Mouse (Mus musculus): ENCODE results near the gene Esrrb.
A peak's percentile ranks its signal among the peaks of the same experiment; 100 is the strongest.

The Esrrb gene

DNA sequence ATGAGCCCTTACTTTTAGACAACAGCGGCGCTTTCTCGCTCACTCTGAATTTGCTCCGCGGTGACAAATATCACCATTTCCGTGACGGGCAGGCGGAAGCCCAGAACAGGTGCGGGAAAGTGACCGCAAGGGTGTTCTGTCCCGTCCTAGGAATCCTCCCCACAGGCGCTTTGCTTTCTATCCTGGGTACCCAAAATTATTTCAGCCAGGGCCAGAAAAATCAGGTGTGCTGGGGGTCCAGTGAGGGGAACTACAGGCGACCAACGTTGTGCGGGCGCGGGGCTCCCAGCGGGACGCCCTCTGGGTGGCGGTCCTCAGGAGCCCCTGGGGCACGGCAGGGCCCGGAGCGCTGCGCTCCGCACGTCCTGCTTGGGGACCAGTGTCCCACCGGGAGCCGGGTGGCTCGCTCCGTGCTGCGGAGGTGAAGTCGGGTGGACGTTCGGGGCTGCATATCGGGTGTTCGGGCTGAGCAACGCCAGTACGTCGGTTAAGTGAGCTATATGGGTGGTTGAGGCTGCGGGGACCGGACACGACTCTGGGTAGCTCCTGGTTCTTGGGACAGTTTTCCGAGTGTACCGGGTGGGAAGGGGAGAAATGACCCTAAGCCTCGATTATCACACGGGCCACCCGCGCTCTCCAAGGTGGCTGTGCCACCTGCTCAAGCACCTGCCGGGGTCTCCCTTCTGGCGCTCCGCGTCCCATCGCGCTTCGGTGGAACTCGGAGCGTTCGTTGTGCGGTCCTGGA, 61.4 kb downstream of the Esrrb start:
- peak; percentile 24 to 29 for DNase-seq

DNA sequence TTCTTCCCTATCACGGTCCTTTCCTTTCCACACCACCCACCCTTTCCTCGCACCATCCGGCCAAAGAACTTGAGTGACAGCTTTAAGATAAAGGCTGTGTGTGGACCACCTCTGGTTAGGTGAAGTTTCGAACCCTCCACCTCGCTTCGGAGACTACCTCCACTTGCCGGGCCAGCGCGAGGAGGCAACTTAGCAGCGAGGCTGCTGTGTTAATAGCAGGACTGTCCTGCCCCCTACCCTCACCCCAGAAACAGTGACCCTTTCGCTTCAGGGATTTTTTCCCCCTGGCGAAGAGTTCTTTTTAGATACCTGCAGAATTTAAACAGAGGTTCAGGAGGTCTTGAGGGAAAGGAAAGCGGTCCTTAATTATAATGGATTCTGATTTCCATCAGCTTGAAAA, 62.2 kb downstream of the Esrrb start:
- no peak for DNase-seq

DNA sequence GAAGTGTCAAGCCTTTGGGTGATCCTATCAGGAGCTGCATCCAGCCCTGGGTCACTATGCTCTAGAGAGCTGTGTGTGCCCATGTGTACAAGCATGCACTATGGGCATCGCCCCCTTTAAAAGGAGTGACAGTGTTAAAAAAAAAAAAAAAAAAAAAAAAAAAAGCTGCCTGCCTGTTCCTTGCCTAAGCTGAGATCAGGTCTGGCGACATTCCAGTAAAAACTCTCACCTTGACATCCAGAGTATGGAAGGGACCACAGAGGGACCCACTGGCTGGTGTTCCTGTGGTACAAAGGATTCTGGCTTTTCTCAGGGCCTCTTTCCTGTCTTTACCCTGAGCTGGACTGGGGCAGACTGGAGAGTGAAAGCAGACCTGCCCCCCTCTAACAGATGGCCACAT, 66.7 kb downstream of the Esrrb start:
- DNase-seq = no peak

DNA sequence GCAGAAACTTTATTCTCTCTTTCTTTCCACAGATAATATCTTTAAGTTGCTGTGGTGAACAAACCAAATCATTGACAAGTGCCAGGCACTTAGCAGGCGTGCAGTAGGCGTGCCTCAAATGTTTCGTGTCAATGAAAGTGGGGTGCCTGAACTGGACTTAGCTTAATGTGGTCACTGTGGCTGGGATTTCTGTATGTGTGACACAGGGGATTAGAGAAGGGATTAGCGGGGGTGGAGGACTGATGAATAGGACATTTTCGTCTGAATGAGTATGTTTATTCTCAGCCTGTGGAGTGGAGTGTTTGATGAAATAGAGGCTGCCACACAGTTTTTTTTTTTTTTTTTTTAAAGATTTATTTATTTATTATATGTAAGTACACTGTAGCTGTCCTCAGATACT, 70.8 kb downstream of the Esrrb start:
- DNase-seq = no peak

DNA sequence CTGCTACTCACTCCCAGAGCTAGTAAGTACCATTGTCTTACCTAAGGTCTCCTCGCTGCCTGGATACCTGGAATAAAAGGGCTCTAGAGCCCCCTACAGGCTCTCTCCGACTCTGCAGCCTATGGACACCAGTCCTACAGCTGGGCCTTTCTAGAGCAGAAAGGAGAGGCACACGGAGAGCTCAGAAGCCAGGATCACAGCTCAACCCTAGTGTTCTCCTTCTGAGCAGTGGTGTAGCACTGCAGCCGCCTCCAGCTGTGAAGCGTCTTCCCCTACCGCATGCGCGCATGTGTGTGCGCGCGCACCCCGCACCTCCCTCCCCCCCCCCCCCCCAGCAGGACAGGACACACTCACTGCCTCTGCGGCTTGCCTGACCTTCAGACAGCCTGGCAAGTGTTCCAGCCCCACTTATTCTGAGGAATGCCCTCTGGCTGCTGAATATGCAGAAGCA, 72.5 kb downstream of the Esrrb start:
- peak; percentile 86 to 87 for DNase-seq

DNA sequence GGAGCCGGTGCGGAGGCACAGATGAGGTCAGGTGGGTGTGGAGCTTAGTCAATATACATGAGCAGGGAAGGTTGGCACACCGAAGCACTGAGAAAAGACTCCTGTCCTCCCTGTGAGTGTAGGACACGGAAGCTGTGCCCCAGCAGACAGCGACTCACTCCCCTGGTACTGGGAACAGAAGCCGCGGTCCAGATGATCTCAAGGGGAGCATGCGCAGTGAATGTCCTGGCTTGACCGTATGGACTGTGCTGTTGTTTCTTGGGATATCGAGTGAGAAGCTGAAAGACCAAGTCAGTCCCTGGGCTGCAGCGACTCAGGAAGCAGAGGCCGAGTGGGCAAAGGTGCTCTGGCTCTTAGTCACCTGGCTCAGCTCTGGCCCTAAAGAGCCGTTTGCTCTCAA, 74.7 kb downstream of the Esrrb start:
- DNase-seq = no peak

DNA sequence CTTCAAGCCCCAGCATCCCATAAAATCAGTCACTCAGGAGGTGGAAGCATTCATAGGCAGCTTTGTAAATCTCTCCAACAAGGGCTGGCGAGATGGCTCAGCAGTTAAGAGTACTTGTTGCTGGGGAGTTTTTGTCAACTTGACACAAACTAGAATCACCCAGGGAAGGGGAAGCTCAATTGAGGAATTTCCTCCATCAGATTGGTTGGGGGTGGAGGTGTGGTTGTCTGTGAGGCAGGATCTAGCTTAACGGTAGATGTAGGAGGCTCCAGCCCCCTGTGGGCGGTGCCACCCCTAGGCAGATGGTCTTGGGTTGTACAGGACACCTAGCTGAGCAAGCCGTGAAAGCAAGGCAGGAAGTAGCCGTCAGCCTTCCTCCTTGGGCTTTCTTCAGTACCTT, 89.9 kb downstream of the Esrrb start:
- no peak for DNase-seq

DNA sequence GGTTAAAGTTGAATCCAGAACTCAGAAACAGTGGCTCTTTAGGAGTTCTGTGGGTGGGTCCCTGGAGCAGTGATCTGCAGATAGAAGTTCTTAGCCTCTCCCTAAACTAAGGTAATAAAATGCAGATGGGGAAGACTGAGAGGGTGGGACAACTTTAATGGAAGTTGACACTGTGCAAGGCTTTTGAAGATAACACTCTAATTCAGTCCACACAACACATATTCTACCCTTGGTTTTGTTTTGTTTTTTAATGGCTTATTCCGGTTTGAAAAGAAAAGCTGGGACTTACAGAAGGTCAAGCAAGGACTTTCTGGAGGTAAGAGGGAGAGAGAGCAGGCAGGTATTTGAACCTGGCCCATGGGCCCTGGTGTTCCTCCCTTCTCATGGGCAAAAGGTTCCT, 94.1 kb downstream of the Esrrb start:
- no peak for DNase-seq

DNA sequence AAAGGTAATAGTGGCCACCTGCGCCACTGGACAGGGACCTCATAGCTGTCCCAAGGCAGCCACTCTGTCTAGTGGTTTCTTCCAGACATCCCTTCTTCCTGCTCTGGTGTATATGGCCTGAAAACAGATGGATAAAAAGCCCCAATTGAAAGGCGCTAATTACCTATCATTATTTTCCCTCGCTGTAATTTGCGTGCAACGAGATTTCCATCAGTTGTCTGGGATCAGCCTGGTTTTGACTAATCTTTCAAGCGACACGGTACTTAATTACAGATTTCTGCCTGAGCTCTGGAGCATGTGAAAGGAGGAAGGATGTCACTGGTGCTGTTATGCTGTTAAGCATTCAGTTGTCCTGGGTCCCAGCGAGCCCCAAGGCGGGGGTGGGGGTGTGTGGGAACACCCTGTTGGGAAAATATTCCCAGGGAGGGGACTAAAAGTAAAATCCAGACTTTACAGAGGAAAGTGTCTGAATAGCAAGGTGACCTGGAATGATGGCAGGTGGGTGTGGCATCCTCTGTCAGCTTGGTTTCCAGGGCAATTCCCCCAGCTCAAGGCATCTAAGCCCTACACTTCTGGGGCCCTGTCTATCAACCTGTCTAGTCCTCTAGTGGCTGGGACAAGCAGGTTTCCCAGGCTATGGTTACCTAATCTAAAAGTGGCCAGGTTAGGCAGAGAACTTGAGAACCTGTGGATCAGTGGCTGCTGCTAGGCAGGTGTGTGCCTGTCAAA, 102.0 kb downstream of the Esrrb start:
- DNase-seq = no peak

DNA sequence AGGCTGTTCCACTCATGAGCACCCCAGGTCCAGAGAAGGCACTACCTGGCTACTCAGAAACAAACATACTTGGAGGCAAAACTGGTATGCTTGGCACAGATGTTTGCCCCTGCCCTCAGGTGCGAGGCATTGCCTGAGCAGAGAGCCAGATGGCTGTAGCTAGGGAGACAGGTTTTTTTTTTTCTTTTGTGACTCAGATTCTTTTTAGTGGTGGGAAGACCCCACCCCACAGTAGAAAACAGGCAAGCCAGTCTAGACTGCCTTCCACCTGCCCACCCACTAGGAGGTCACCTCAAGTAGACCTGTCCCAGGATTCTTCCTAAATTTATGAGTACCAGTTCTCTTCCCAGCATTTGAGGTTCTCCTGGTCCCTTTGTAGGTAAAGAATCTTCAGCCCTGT, 103.5 kb downstream of the Esrrb start:
- DNase-seq = no peak

DNA sequence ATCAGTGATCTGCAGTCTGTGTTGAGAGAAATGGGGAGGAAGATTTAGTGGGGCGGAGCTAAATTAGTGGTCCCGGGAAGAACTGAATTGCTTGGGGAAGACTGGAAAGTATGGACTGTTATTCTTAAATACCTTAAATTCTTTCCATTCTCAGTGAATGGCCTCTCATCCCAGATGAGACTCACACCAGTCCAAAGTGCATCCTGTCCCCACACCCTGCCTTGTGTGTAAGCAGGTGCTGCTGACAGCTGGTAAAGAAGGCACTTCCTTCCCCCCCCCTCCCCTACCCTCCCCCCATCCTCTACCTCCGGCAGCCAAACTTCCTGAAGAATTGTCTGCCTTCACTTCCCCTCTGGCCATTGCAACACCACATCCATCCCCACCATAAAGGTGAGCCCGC, 105.3 kb downstream of the Esrrb start:
- no peak for DNase-seq

DNA sequence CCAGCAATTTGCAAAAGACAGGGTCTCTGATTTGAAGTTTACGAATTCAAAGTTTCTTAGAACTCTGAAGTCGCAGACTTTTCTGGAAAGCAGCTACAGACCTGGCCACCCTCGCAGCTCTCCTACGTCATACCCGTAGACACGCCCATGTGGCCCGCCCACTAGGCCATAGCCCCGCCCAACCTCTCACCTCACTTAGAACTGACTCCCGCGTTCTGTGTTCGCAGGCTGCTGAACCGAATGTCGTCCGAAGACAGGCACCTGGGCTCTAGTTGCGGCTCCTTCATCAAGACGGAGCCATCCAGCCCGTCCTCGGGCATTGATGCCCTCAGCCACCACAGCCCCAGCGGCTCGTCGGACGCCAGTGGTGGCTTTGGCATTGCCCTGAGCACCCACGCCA, 109.0 kb downstream of the Esrrb start:
- DNase-seq = no peak

DNA sequence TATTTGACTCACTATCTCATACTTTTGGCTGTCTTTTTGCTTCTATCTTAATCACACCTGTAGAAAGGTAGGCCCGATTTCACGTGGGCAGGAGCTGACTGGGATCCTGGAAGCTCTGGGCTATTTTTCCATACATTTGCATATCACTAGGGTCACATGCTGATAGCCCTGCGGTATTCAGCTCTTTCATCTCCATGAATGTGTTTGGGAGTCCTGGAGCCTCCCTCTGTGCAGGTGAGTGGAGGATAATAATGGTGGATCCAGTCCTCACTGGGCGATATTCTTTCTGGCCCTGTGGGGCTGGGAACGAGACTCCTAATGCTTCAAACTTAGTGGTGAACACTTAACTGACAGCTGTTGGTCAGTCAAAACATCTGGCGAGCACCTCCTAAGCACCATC, 110.0 kb downstream of the Esrrb start:
- no peak for DNase-seq

DNA sequence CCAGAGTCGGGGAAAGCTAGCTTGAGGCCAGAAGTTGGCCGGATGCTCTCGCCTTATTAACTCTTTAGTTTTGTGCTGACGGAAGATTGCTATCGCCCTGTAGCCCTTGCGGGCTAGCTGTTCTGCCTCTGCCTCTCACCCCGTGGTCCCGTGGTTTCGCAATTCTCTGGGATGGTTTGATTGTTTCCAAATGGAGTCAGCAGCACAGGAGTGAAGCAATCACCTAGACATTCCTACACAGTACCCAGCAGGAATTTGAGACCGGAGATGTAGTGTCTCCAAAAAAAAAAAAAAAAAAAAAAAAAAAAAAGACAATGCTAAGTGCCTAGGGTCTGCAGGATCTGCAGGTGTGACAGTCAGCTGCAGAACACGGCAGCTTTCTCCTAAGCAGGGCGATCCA, 112.7 kb downstream of the Esrrb start:
- no peak for DNase-seq

DNA sequence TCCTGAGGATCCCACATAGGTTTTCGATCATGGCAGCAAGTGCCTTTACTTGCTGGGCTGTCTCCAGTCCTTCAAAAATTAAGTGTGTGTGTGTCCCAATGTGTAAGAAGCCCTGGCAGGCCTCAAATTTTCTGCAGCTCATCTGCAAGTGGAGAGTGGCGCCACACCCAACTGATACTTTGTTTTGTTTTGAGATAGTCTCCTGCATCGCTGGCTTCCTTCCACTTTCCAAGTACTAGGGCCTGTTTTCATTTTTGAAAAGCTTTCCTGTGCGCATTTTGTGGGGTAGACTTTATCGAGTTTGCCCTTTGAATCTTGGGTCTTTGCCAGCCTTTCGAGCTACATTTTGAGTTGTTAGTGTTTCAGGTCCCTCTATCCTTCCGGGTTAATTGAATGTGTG, 115.1 kb downstream of the Esrrb start:
- DNase-seq = no peak

DNA sequence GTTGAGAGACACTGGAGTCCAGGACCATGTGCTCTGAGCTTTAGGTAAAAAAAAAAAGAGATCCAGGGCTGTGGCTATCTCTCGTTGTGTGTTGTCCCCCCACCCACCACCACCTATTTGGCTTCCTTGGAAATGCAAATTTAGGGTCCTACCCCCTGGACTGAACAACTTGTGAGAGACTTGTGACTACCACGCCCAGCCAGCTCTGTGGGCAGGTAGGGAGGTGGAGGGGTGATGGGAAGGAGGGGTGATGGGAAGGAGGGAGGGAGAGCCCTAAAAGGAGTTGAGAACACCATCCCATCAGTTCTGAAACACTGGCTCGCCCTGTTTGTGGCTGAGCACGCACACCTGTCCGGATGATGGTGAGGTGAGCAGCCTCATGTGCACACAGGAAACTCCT, 118.0 kb downstream of the Esrrb start:
- DNase-seq = no peak

DNA sequence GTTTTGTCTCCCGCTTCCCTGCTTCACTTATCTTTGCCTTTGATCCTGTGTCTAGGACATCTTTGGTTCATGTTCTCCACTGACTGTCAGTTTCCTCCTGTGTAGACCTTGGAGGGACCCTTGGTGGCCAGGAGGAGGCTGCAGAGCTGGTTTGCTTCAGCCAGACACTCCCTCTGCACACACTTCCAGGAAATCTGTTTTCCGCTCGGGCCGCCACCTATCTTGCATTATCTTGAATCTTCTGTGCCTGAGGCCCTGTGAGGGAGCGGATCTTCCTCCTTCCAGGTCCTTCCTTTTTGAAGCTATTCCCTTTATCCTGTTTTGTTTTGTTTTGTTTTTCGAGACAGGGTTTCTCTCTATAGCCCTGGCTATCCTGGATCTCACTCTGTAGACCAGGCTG, 121.1 kb downstream of the Esrrb start:
- no peak for DNase-seq

DNA sequence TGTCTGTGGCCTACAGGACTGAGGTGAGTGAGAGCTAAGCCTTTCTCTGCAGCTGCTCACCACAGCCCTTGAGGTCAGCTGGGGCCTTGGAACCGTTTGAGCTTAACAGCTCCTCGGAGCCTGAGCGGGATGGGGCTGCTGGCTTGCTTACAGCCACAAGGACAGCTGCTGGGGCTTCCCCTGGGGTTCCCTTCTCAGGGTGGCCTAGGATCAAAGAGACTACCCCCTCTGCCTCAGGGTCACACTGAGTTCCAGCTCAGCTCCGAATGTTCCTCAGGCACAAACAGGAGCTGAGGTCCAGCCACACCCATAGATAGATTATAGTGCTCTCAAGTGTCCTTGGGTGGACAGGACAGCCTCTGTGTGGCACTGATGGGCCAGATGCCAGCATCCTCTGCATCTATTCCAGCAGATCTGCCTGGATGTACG, 122.5 kb downstream of the Esrrb start:
- no peak for DNase-seq

DNA sequence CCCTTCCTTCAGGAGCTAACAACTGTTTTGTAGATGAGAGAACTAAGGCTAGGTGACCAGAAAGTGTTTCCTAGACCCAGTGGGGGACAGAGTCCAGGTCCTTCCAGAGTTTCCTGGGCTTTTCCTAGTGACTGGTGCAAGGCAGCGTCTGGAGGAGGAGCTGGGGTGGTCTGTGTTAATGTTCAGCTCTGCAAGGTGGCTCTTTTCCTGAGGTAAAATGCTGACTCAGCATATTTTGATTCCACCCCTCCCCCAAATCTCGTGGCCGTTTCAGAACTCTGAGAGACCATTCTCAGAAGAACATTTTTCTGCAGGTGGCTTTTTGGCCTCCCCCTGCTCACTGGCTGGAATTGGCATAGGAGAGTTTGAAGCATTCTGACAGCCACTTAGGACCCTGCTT, 127.1 kb downstream of the Esrrb start:
- no peak for DNase-seq

DNA sequence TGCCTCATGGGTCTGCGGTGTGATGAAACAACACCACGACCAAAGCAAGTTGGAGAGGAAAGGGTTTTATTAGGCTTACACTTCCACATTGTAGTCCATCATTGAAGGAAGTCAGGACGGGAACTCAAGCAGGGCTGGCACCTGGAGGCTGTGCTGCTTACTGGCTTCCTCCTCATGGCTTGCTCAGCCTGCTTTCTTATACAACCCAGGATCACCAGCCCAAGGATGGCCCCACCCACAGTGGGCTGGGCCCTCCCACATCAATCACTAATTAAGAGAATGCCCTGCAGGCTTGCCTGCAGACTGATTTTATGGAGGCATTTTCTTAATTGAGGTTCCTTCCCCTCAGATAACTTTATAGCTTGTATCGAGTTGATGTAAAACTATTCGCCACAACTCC, 129.1 kb downstream of the Esrrb start:
- DNase-seq = no peak

DNA sequence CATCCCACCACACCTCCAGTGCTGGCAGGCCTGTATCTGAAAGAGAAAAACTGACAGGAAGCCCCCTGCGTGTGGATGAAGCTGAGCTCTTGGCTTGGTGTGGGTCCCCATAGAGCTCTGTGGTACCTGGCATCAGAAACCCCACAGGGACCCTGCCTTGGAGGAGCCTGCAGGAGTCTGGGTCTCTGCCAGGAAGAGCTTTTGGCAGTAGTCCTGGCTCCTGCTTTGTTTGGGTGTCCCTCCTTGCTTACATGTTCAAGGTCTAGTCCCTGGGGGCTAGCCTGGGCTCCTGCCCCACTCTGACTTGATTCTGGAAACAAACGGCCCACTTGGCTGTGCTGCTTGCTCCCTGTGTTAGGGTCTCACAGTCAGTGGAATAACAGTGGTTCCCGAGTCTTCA, 130.6 kb downstream of the Esrrb start:
- peak in 1 of 2 experiments; percentile 12 for DNase-seq

DNA sequence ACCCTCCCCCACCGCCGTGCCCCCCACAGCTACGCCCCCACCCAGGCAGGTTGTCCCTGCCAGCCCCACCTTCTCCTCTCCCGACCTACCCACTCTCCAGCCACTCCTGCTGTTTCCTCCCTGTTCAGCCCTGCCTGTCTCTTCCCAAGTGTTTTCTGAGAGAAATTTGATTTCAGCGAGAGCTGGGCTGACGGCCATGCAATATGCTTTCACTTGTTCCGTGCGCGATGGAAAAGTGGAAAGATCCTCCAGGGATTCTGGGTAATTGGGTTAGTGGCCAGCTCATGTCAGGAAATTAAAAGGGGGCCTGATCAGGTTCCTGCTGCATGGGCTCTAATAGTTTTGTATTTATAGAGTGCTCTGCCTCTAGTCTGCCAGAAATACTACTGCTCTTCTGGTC, 131.9 kb downstream of the Esrrb start:
- DNase-seq = peak; percentile 16 to 27

DNA sequence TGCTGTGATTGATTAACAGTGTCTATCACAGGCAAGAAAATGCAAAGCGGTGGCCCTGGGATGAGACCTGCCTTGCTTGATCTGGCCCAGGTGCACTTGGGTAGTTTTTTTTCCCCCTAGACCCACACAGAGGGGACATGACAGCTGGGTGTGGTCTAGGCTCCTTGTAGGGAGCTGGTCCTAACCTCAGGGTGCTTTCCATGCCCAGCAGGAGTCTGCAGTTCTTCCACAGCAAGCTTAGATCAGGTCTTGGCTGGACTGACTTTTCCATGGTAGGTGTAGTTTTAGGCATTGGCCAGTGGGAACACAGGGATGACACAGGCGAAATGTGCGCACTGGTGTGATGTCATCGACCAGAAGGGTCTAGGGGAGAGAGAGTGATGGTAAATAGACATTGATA, 136.2 kb downstream of the Esrrb start:
- DNase-seq = no peak

DNA sequence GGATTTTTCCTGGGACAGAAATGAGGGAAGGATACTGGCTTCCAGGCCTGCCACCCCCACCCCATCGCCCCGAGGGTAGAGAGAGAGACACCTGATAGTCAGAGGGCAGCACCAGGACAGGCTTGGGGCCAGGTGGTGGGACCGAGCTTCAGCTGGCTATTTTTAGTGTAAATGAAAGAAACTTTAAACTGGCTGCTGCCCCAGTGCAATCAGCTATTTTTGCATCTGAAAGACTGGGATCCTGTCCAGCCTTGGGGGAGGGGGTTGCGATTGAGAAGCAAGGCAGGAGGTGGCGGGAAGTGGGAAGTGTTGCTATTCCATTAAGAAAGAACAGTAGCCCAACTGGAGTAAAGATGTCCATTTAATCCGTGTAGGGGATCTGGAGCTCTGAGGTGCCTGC, 137.8 kb downstream of the Esrrb start:
- DNase-seq = peak in 1 of 2 experiments; percentile 51

DNA sequence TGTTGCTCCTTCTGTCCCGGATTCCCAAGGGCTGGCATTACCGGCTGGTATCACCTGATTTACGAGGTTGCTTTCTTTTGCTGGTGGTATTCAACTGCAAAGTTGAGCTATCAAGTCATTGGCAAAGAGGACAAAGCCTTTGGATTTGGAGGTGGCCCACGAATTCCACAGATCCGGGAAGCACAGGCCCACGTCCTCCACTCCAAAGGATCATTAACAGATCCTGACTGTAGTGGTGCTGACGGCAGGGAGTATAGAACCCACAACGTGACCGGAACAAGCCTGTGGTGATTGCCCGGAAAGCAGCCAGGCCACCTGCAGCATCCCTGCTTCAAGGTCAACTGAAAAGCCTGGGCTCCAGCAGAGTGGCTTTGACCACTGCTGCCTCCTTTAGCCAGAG, 140.8 kb downstream of the Esrrb start:
- DNase-seq = no peak

All from cerebellum, postnatal 25 days (tissue).